Mouse (Mus musculus): ENCODE measurements around the gene Obscn. TPM values are rescaled to one million over a fixed set of nuclear protein-coding genes. Genes with fewer than 3 reads are reported as not detected.

Gene Obscn
- polyA plus RNA-seq, 1 experiment from 2014 or later, result 0.75 TPM

- H3K4me2 ChIP-seq (replicated peaks; ENCODE audit: low read depth, low read length), result no peak overlapping the region
- H3K9ac ChIP-seq (replicated peaks; ENCODE audit: low read depth, low read length), result no peak overlapping the region
- peaks cover 32% of the 10 kb centered on the region; the same call in 1 of the 2 replicates for H3K36me3 ChIP-seq (ENCODE audit: control insufficient read depth, insufficient read depth, low read length)
- 88% methylated on average over 18 of the region's 18 CpGs for WGBS
- no peak overlapping the region for H3K4me3 ChIP-seq (ENCODE audit: low read depth, low read length)
- H3K27me3 ChIP-seq (ENCODE audit: control insufficient read depth, insufficient read depth, low read length), result no peaks in the 10 kb centered on the region
- no peak for ATAC-seq (ENCODE audit: insufficient number of reproducible peaks, insufficient read depth, low FRiP score, low read depth)
- peaks cover 17% of the 10 kb centered on the region for H3K4me1 ChIP-seq (ENCODE audit: control insufficient read depth, insufficient read depth, low read length)
- no peaks in the 10 kb centered on the region for H3K9me3 ChIP-seq (ENCODE audit: control insufficient read depth, low read depth, low read length)
- H3K27ac ChIP-seq (ENCODE audit: low read length), result no peak overlapping the region
Measured at GRCm38 (mm10) chr11:58982471-58983097, 153.6 kb downstream of the Obscn start.

GRCm38 (mm10) chr11:58981541-58982447, 154.4 kb downstream of the Obscn start:
- WGBS, result 60% methylated on average over 14 of the region's 14 CpGs
- Histone ChIP-seq H3K9ac (replicated peaks; ENCODE audit: low read depth, low read length) (no peak overlapping the region), H3K27ac (ENCODE audit: low read length) (no peak overlapping the region), H3K4me1 (ENCODE audit: control insufficient read depth, insufficient read depth, low read length) (peaks cover 17% of the 10 kb centered on the region), H3K27me3 (ENCODE audit: control insufficient read depth, insufficient read depth, low read length) (no peaks in the 10 kb centered on the region), H3K4me2 (replicated peaks; ENCODE audit: low read depth, low read length) (no peak overlapping the region), H3K36me3 (ENCODE audit: control insufficient read depth, insufficient read depth, low read length) (peaks cover 27% of the 10 kb centered on the region; the same call in 1 of the 2 replicates), H3K9me3 (ENCODE audit: control insufficient read depth, low read depth, low read length) (no peaks in the 10 kb centered on the region), H3K4me3 (ENCODE audit: low read depth, low read length) (no peak overlapping the region)
- ATAC-seq (ENCODE audit: insufficient number of reproducible peaks, insufficient read depth, low FRiP score, low read depth), result no peak

GRCm38 (mm10) chr11:58980381-58980990, 155.7 kb downstream of the Obscn start:
- H3K9me3 ChIP-seq (ENCODE audit: control insufficient read depth, low read depth, low read length), result no peaks in the 10 kb centered on the region
- peak overlapping the region; percentile 99; the same call in 1 of the 2 replicates for H3K4me2 ChIP-seq (replicated peaks; ENCODE audit: low read depth, low read length)
- H3K27ac ChIP-seq (ENCODE audit: low read length), result no peak overlapping the region
- no peaks in the 10 kb centered on the region for H3K27me3 ChIP-seq (ENCODE audit: control insufficient read depth, insufficient read depth, low read length)
- H3K4me1 ChIP-seq (ENCODE audit: control insufficient read depth, insufficient read depth, low read length), result peaks cover 17% of the 10 kb centered on the region
- H3K4me3 ChIP-seq (ENCODE audit: low read depth, low read length), result no peak overlapping the region
- 64% methylated on average over 5 of the region's 5 CpGs for WGBS
- peaks cover 20% of the 10 kb centered on the region; the same call in 1 of the 2 replicates for H3K36me3 ChIP-seq (ENCODE audit: control insufficient read depth, insufficient read depth, low read length)
- H3K9ac ChIP-seq (replicated peaks; ENCODE audit: low read depth, low read length), result 0 out of 2 replicates have a peak overlapping the region, but pooled peaks have one; percentile 29
- no peak for ATAC-seq (ENCODE audit: insufficient number of reproducible peaks, insufficient read depth, low FRiP score, low read depth)

GRCm38 (mm10) chr11:58979661-58980060, 156.5 kb downstream of the Obscn start:
- no peaks in the 10 kb centered on the region for H3K27me3 ChIP-seq (ENCODE audit: control insufficient read depth, insufficient read depth, low read length)
- 69% methylated on average over 7 of the region's 7 CpGs for WGBS

GRCm38 (mm10) chr11:58979183-58979582, 157.0 kb downstream of the Obscn start:
- Histone ChIP-seq H3K9ac (replicated peaks; ENCODE audit: low read depth, low read length) (peak overlapping the region; percentile 29), H3K4me1 (ENCODE audit: control insufficient read depth, insufficient read depth, low read length) (peaks cover 17% of the 10 kb centered on the region), H3K4me2 (replicated peaks; ENCODE audit: low read depth, low read length) (peak overlapping the region; percentile 99), H3K9me3 (ENCODE audit: control insufficient read depth, low read depth, low read length) (no peaks in the 10 kb centered on the region), H3K27me3 (ENCODE audit: control insufficient read depth, insufficient read depth, low read length) (no peaks in the 10 kb centered on the region), H3K36me3 (ENCODE audit: control insufficient read depth, insufficient read depth, low read length) (peaks cover 10% of the 10 kb centered on the region; the same call in 1 of the 2 replicates), H3K4me3 (ENCODE audit: low read depth, low read length) (peak overlapping the region; percentile 96), H3K27ac (ENCODE audit: low read length) (no peak overlapping the region)
- no peak for ATAC-seq (ENCODE audit: insufficient number of reproducible peaks, insufficient read depth, low FRiP score, low read depth)
- WGBS, result 75% methylated on average over 3 of the region's 3 CpGs

More at GRCm38 (mm10) chr11:58979661-58980060, 156.5 kb downstream of the Obscn start:
- peaks cover 12% of the 10 kb centered on the region; the same call in 1 of the 2 replicates for H3K36me3 ChIP-seq (ENCODE audit: control insufficient read depth, insufficient read depth, low read length)
- H3K4me2 ChIP-seq (replicated peaks; ENCODE audit: low read depth, low read length), result peak overlapping the region; percentile 99
- peak overlapping the region; percentile 96 for H3K4me3 ChIP-seq (ENCODE audit: low read depth, low read length)
- ATAC-seq (ENCODE audit: insufficient number of reproducible peaks, insufficient read depth, low FRiP score, low read depth), result no peak
- H3K9me3 ChIP-seq (ENCODE audit: control insufficient read depth, low read depth, low read length), result no peaks in the 10 kb centered on the region
- H3K4me1 ChIP-seq (ENCODE audit: control insufficient read depth, insufficient read depth, low read length), result peaks cover 17% of the 10 kb centered on the region
- no peak overlapping the region for H3K27ac ChIP-seq (ENCODE audit: low read length)
- H3K9ac ChIP-seq (replicated peaks; ENCODE audit: low read depth, low read length), result peak overlapping the region; percentile 29

GRCm38 (mm10) chr11:58978706-58979030, 157.5 kb downstream of the Obscn start:
- Histone ChIP-seq H3K4me1 (ENCODE audit: control insufficient read depth, insufficient read depth, low read length) (peaks cover 17% of the 10 kb centered on the region), H3K9me3 (ENCODE audit: control insufficient read depth, low read depth, low read length) (no peaks in the 10 kb centered on the region), H3K4me2 (replicated peaks; ENCODE audit: low read depth, low read length) (peak overlapping the region; percentile 99), H3K4me3 (ENCODE audit: low read depth, low read length) (peak overlapping the region; percentile 96), H3K9ac (replicated peaks; ENCODE audit: low read depth, low read length) (peak overlapping the region; percentile 95), H3K27ac (ENCODE audit: low read length) (no peak overlapping the region), H3K27me3 (ENCODE audit: control insufficient read depth, insufficient read depth, low read length) (no peaks in the 10 kb centered on the region), H3K36me3 (ENCODE audit: control insufficient read depth, insufficient read depth, low read length) (peaks cover 10% of the 10 kb centered on the region; the same call in 1 of the 2 replicates)
- under 1% methylated on average over 5 of the region's 5 CpGs for WGBS
- ATAC-seq (ENCODE audit: insufficient number of reproducible peaks, insufficient read depth, low FRiP score, low read depth), result no peak

GRCm38 (mm10) chr11:58978027-58978705, 158.0 kb downstream of the Obscn start, which contains the start of gene Trim11:
TSS of gene Trim11 (plus strand) at chr11:58978093.
- Histone ChIP-seq H3K4me2 (replicated peaks; ENCODE audit: low read depth, low read length) (peak within 1 kb of the TSS; percentile 99), H3K4me1 (ENCODE audit: control insufficient read depth, insufficient read depth, low read length) (peaks cover 17% of the 10 kb centered on the region), H3K27me3 (ENCODE audit: control insufficient read depth, insufficient read depth, low read length) (no peaks in the 10 kb centered on the region), H3K9me3 (ENCODE audit: control insufficient read depth, low read depth, low read length) (no peaks in the 10 kb centered on the region), H3K27ac (ENCODE audit: low read length) (peak within 1 kb of the TSS; percentile 81), H3K9ac (replicated peaks; ENCODE audit: low read depth, low read length) (peak within 1 kb of the TSS; percentile 95), H3K4me3 (ENCODE audit: low read depth, low read length) (peak within 1 kb of the TSS; percentile 96), H3K36me3 (ENCODE audit: control insufficient read depth, insufficient read depth, low read length) (peaks cover 10% of the 10 kb centered on the region; the same call in 1 of the 2 replicates)
- ATAC-seq (ENCODE audit: insufficient number of reproducible peaks, insufficient read depth, low FRiP score, low read depth), result peak; percentile 43
- under 1% methylated on average over 64 of the region's 64 CpGs for WGBS

Measured in stomach, embryonic 14.5 days (tissue).